Mouse (Mus musculus) embryonic facial prominence, embryonic 11.5 days (tissue): Measurements from ENCODE around the gene Rtp4. TPM values are rescaled to one million over a fixed set of nuclear protein-coding genes. Genes with fewer than 3 reads are reported as not detected.

Experiments used
- ATAC-seq: fragments of 200-750 bp; cut with Nextera tagmentation; replicated peaks from 2 replicates; pipeline ENCODE4 v1.8.0; 2017; ENCODE audit warnings: low read depth; ENCODE audit not compliant: insufficient number of reproducible peaks, low FRiP score, low TSS enrichment
- DNase-seq: peaks from one replicate; pipeline ENCODE4 v3.0.0-alpha.2; 2015; ENCODE audit warnings: low spot score
- H3K27ac ChIP-seq: fragments of 300-500 bp; sonication (generic); replicated peaks from 2 replicates; pipeline ENCODE4 v1.5.1; 2014; ENCODE audit warnings: mild to moderate bottlenecking, low read depth, low read length, control low read depth
- H3K27me3 ChIP-seq: fragments of 300-500 bp; sonication (generic); 2 replicates; pipeline ENCODE4 v1.6.1; 2014; ENCODE audit warnings: mild to moderate bottlenecking, low read length, moderate library complexity, mixed read lengths; ENCODE audit not compliant: control insufficient read depth, insufficient read depth
- H3K36me3 ChIP-seq: fragments of 300-500 bp; sonication (generic); replicated peaks from 2 replicates; pipeline ENCODE4 v1.6.1; 2014; ENCODE audit warnings: low read depth, mild to moderate bottlenecking, low read length, moderate library complexity, mixed read lengths; ENCODE audit not compliant: control insufficient read depth, insufficient read depth
- H3K4me1 ChIP-seq: fragments of 300-500 bp; sonication (generic); 2 replicates; pipeline ENCODE4 v1.6.1; 2014; ENCODE audit warnings: low read length, mixed read lengths; ENCODE audit not compliant: control insufficient read depth, insufficient read depth
- H3K4me2 ChIP-seq: fragments of 300-500 bp; sonication (generic); 2 replicates; pipeline ENCODE4 v1.6.1; 2014; ENCODE audit warnings: low read depth, mild to moderate bottlenecking, control low read depth, low read length, moderate library complexity
- H3K4me3 ChIP-seq: fragments of 300-500 bp; sonication (generic); 2 replicates; pipeline ENCODE4 v1.5.1; 2014; ENCODE audit warnings: low read depth, low read length, control low read depth
- H3K9ac ChIP-seq: fragments of 300-500 bp; sonication (generic); replicated peaks from 2 replicates; pipeline ENCODE4 v1.6.1; 2014; ENCODE audit warnings: mild to moderate bottlenecking, control low read depth, low read length
- H3K9me3 ChIP-seq: fragments of 300-500 bp; sonication (generic); replicated peaks from 2 replicates; pipeline ENCODE4 v1.6.1; 2016; ENCODE audit warnings: mild to moderate bottlenecking, low read length, inconsistent platforms, mixed read lengths; ENCODE audit not compliant: control insufficient read depth
- WGBS: fragments of 180-500 bp; shearing (Covaris S2); extraction: QIAGEN DNeasy Blood & Tissue Kit; methylation state at CpG from one replicate; pipeline ENCODE4 v1.1.7; 2014; 5-methylcytosine and 5-hydroxymethylcytosine counted together
- polyA plus RNA-seq: library from polyadenylated mRNA; unstranded; fragments of >200 nt; fragmentation: Nextera tagmentation; extraction: Ambion mirVana; gene quantifications from 2 replicates; pipeline ENCODE4 v1.2.1, GENCODE M21; 2014

Rtp4 gene
- polyA plus RNA-seq, 1 experiment from 2014 or later: 2.1 TPM

GRCm38 (mm10) chr16:23659597-23660531, 139.8 kb downstream of the Rtp4 start:
- Histone ChIP-seq H3K27me3 (no peaks in the 10 kb centered on the region), H3K9ac (no peak overlapping the region), H3K4me2 (no peak overlapping the region), H3K4me3 (no peak overlapping the region), H3K4me1 (no peaks in the 10 kb centered on the region), H3K9me3 (no peaks in the 10 kb centered on the region), H3K27ac (no peak overlapping the region), H3K36me3 (no peaks in the 10 kb centered on the region)
- DNase-seq (no peak), ATAC-seq (no peak)
- 80% methylated on average over 13 of the region's 13 CpGs for WGBS

Other genes with a start within 250 kb of the Rtp4 start
- 0.68 TPM in 1 of 2 replicates, not detected in the other for gene Rtp1, start 91.2 kb upstream of the Rtp4 start, polyA plus RNA-seq
- 3.9 and 5.4 TPM in 2 replicates for gene Masp1, start 524 bp downstream of the Rtp4 start, polyA plus RNA-seq